Mouse (Mus musculus) effector memory CD4-positive, alpha-beta T cell, adult 7 months (primary cell): ENCODE measurements around the gene Kpna4. TPM values are rescaled to one million over a fixed set of nuclear protein-coding genes. Genes with fewer than 3 reads are reported as not detected.

Experiments
- polyA plus RNA-seq: library from polyadenylated mRNA; unstranded; fragments of 100-300 nt; shearing (Covaris generic); gene quantifications from one replicate; pipeline ENCODE4 v1.2.1, GENCODE M21; 2017

Gene Kpna4
- 158 TPM for polyA plus RNA-seq

DNA sequence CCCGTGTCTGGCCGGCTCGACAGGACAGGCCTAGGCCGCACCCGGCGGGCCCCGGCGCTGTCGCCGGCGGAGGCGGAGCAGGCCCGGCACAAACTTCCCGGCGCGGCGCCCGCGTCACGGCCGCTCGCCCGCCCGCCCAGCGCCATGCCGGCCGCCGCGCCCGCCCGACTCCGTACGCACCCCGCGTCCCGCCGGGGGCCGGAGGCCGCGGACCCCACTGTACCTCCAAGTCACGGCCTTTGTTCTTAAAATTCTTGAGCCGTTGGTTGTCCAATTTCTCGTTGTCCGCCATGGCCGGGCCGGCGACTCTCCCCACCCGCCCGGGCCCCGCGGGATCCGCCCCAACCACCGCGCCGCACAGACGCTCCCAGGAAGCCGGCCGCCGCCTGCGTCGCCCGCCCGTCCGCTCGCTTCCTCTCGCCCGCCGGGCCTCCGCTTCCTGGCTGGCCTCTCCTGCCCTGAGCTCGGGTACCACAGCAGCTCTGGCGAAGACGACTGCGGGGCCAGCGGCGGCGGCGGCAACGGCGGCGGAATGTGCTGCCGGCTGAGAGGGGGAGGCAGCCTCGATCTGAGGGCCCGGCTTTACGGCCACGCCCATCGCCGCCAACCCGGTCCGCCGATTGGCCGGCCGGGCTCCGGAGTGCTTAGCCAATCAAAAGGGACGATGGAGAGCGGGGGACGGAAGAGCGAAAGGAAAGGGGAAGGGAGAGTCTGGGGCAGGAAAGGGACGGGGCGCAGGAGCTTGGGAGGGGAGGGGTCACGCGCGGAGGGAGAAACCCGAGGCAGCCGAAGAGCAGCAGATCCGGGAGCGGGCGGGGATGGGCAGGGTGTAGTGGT lies at the start of gene Kpna4:
TSS of gene Kpna4 (minus strand) at position 605 of the 837 bp plus-strand sequence.

DNA sequence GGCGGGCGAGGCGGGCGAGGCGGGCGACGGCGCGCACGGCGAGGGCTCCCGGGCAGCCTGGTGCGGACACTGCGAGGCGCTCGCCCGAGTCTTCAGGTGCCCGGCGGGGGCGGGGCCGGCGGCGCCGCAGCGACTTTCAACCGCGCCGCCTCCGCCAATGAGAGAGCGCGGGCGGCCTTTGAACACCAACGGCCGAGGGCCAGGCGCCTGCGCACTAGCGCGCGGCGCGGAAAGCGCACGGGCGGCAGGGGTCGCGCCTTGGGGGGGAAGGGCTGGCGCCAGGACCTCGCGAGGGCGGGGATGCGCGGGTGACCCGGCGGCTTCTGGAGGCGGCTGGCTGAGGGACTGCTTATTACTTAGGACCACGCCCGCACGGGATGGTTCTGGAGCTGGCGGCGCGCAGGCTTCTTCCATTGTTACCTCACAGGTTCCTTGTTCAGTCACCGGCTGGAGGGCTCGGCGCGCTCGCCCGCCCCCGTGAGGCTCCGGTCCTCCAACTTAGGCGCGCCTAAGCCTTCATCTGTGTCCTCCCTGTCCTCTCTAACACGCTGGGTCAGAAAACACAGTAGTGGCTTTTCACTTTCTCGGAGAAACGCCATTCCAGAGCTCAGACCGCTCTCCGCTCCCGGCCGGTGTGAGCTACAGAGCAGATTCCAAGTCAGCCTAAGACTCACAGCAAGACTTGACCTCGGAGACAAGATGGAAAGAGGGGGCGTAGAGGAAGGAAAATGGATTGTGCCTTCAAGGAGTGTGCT lies 82.1 kb downstream of the Kpna4 start, which contains the start of gene Trim59:
TSS of gene Trim59 (minus strand) at position 111 of the 755 bp plus-strand sequence.

Other genes starting within 250 kb of the Kpna4 start
- gene Ift80, start 122.5 kb downstream of the Kpna4 start, polyA plus RNA-seq = 5.7 TPM
- 119 TPM for gene Smc4, start 122.4 kb downstream of the Kpna4 start, polyA plus RNA-seq
- 62.9 TPM for gene Trim59, start 82.4 kb downstream of the Kpna4 start, polyA plus RNA-seq
- gene Arl14, start 95.3 kb upstream of the Kpna4 start, polyA plus RNA-seq = not detected
- 1.2 TPM for gene Ppm1l, start 189.7 kb upstream of the Kpna4 start, polyA plus RNA-seq